Mouse (Mus musculus) CH12.LX (cell line): ENCODE data around the gene Cwc25.

Experiments used
- CTCF ChIP-seq, 2 experiments: IDR thresholded peaks in 1 of 2; conservative IDR thresholded peaks in 1 of 2; 2 replicates each; pipeline ENCODE4 v1.5.1; 2011 to 2012; ENCODE audit warnings: low read depth in 2 of 2, low read length in 2 of 2, improper control_type of control experiment in 1 of 2, inconsistent platforms in 1 of 2, mild to moderate bottlenecking in 1 of 2, moderate library complexity in 1 of 2
- ELF1 ChIP-seq: IDR thresholded peaks from 2 replicates; pipeline ENCODE4 v1.6.1; 2014; ENCODE audit warnings: low read depth, mild to moderate bottlenecking, inconsistent platforms, low read length, improper control_type of control experiment
- POLR2A ChIP-seq: IDR thresholded peaks from 2 replicates; pipeline ENCODE4 v1.6.1; 2011; ENCODE audit warnings: low read depth, mild to moderate bottlenecking, improper control_type of control experiment, low read length
- ZC3H11A ChIP-seq: IDR thresholded peaks from 2 replicates; pipeline ENCODE4 v1.6.1; 2012; ENCODE audit warnings: low read depth, mild to moderate bottlenecking, inconsistent platforms, low read length, improper control_type of control experiment

DNA sequence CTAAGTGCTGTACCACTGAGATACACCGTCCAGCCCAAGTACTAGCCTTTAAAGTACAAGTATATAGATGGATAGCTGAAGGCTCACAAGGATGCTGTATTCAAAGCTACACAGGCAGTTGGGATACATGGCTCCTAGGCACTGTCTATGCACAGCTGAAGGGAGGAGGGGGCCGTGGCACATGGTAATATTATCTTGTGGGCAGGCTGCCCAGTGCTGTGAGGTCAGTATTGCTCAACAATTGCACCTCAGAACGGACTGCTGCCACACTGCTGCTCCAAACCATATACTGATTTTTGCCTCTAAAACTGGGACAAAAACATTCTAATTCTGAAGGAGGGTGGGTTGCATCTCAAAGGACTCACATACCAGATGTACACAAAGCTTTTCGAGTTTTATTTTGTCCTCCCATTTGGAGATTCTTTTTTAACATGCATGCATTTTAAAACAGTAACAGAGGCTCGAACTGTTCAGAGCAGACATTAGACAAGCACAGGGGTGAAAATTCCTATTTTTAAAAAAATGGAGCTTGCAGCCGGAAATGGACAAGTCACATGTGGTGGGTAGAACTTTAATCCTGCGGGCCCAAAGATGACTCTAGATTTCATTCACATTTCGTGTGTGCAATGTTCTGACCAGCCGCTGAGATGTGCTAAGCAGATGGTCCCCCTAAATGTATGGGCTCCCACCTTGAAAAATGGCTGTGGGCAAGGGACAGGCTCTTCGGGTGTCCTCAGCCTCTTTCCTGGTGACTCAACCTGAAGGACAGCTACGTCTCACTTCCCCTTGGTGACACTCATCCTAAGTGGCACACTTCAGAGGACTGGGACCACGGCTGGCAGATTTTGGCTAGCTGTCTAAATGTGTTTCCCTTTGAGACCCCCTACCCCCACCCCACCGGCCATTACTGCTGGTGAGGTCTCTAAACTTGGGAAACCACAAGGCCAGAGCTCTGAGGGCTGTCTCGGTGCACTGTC is 51.3 kb downstream of the Cwc25 start:
- TF ChIP-seq CTCF (conservative IDR thresholded peaks at IDR 0.05 in 1 of 2, IDR thresholded peaks at IDR 0.05 in 1 of 2; ENCODE audit: low read depth in 2 of 2, low read length in 2 of 2) (no peak), ZC3H11A (no peak), POLR2A (0 out of 2 replicates have a peak, but pooled peaks have one; percentile 19), ELF1 (no peak)
